Mouse (Mus musculus) MEL (cell line): ENCODE measurements around the gene Il9r.

Source experiments
- CTCF ChIP-seq, 3 experiments: IDR thresholded peaks in 2 of 3; conservative IDR thresholded peaks in 1 of 3; 2 replicates each; pipeline ENCODE4 v1.5.1; 2011 to 2012; ENCODE audit warnings: low read length in 3 of 3, low read depth in 2 of 3, mild to moderate bottlenecking in 2 of 3, improper control_type of control experiment in 1 of 3, inconsistent platforms in 1 of 3, mixed read lengths in 1 of 3, moderate library complexity in 1 of 3; ENCODE audit not compliant: control insufficient read depth in 1 of 3, insufficient read depth in 1 of 3, poor library complexity in 1 of 3, severe bottlenecking in 1 of 3
- POLR2AphosphoS5 ChIP-seq: IDR thresholded peaks from 2 replicates; pipeline ENCODE4 v1.6.1; 2012; ENCODE audit warnings: low read depth, borderline replicate concordance, mild to moderate bottlenecking, inconsistent platforms, low read length, moderate library complexity, mixed read lengths

- TF ChIP-seq POLR2AphosphoS5 (no peak), CTCF (IDR thresholded peaks at IDR 0.05 in 2 of 3, conservative IDR thresholded peaks at IDR 0.05 in 1 of 3; ENCODE audit: control insufficient read depth in 1 of 3, insufficient read depth in 1 of 3, low read depth in 2 of 3, low read length in 3 of 3, poor library complexity in 1 of 3, severe bottlenecking in 1 of 3) (no peak)
Measured at GRCm38 (mm10) chr11:32190119-32190518, 10.0 kb downstream of the Il9r start.
